ENCODE assay signal across 26 mouse cellular contexts in the genomic region with DNA sequence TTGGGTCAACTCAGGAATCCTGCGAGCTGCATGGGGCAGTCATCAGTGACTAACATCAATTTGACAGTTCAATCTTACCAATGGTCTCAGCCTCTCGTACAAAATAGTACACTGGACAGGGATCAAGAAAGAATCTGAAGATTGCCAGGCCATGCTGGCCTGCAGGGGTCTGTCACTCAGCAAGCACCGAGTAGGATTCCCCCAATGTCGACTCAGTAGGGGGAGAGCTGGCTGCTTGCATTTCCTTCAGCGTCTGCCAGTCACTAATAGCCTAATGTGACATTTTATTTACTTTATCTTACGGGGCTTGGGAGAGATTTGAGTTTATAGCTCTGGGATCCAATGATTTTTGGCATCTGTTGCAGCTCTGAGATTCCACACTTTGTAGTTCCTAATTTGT. TPM values are rescaled to one million over a fixed set of nuclear protein-coding genes. Genes with fewer than 3 reads are reported as not detected.
"Had no signal": no experiment of that assay in that cellular context is flagged by ENCODE, and none has a peak within 500 bp of the region (broad histone marks: within the 10 kb centered on the region; RNA-seq: fewer than 3 reads in every experiment).

No protein-coding gene starts in this region.

- H3K4me3 ChIP-seq: gastrocnemius, adult 2 months; heart, embryonic 10.5 days; heart, embryonic 12.5 days; hindbrain, embryonic 10.5 days; hindbrain, embryonic 12.5 days; intestine, embryonic 15.5 days; layer of hippocampus, adult 2 months; left cerebral cortex, adult 2 months; limb, embryonic 10.5 days; limb, embryonic 12.5 days had no signal

- H3K27me3 ChIP-seq: heart, embryonic 12.5 days; hindbrain, embryonic 12.5 days; intestine, embryonic 15.5 days; limb, embryonic 12.5 days had no signal

- H3K9me3 ChIP-seq: intestine, embryonic 15.5 days; limb, embryonic 10.5 days; limb, embryonic 12.5 days had no signal

- H3K4me1 ChIP-seq: heart, embryonic 12.5 days; hindbrain, embryonic 10.5 days; hindbrain, embryonic 12.5 days; intestine, embryonic 15.5 days; limb, embryonic 10.5 days; limb, embryonic 12.5 days had no signal

- DNase-seq: gastrocnemius, adult 2 months; gastrocnemius, postnatal 10 days; gastrocnemius, postnatal 25 days; heart, adult 18-20 months; heart, postnatal 10 days; heart, postnatal 4 days; kidney, adult 18-20 months; kidney, adult 8-10 months; kidney, postnatal 10 days; kidney, postnatal 25 days; kidney, postnatal 4 days had no signal

- H3K36me3 ChIP-seq: heart, embryonic 10.5 days; heart, embryonic 12.5 days; hindbrain, embryonic 10.5 days; hindbrain, embryonic 12.5 days; intestine, embryonic 15.5 days; limb, embryonic 10.5 days; limb, embryonic 12.5 days had no signal

- H3K9ac ChIP-seq: heart, embryonic 12.5 days; hindbrain, embryonic 12.5 days; hindbrain, embryonic 14.5 days; intestine, embryonic 15.5 days; limb, embryonic 12.5 days had no signal

- H3K27ac ChIP-seq: gastrocnemius, adult 2 months; heart, embryonic 10.5 days; hindbrain, embryonic 10.5 days; hindbrain, embryonic 12.5 days; hindbrain, embryonic 14.5 days; intestine, embryonic 15.5 days; layer of hippocampus, adult 2 months; left cerebral cortex, adult 2 months; limb, embryonic 10.5 days; limb, embryonic 12.5 days had no signal

- H3K4me2 ChIP-seq: heart, embryonic 12.5 days; hindbrain, embryonic 12.5 days; hindbrain, embryonic 14.5 days; intestine, embryonic 15.5 days; limb, embryonic 12.5 days had no signal

- ATAC-seq: hindbrain, embryonic 16.5 days; inflammation-experienced regulatory T-cells, adult 6 months; intestine, embryonic 15.5 days; intestine, postnatal 0 days had no signal

RNA-seq across cellular contexts. Expression of a gene that starts 35.1 kb away (rescaled TPM):
- polyA plus RNA-seq: heart, embryonic 10.5 days; heart, embryonic 12.5 days; heart, embryonic 14.5 days; hindbrain, embryonic 10.5 days; hindbrain, embryonic 14.5 days; hindbrain, embryonic 16.5 days; inflammation-experienced regulatory T-cells, adult 6 months; intestine, embryonic 15.5 days; intestine, postnatal 0 days; limb, embryonic 10.5 days; limb, embryonic 12.5 days; limb, embryonic 14.5 days had no signal
